Mouse (Mus musculus): ENCODE data around the gene Tmtc2. TPM values are rescaled to one million over a fixed set of nuclear protein-coding genes. Genes with fewer than 3 reads are reported as not detected.
A peak's percentile ranks its signal among the peaks of the same experiment; 100 is the strongest.
"Not testable (repeated sequence)": the region's sequence is repeated elsewhere in the genome, so short reads cannot be mapped to it uniquely, and the experiment has no call there.

Tmtc2 gene
- total RNA-seq, 1 experiment = 0.89 TPM

DNA sequence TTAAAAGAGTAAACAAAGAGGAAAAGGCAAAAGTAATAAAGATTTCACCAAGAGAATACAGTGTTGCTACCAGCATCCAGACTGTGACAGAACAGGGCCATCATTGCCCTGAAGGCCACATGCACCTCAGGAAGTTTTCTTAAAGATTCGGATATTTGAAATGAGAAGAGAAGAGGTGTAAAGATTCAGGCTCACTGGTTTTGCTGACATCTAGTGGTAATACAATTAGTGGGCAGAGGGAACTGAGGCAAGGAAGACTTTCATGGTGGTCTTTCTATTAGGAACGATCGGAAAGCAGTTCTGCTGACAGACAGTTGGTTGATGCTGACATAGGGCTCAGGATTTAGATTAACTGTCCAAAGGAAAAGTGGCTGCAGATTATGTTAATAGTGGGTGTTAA lies 314.2 kb downstream of the Tmtc2 start:
- in situ Hi-C loops (cut with MboI; ENCODE audit: low sequenced_read_pairs in 2 of 2, unreplicated experiment in 2 of 2) = no loop called here
- H3K9me3 ChIP-seq (ENCODE audit: control insufficient read depth, insufficient read depth, low read depth, low read length) = no peaks in the 10 kb centered on the region
- TF ChIP-seq MAFK (IDR thresholded peaks at IDR 0.05; ENCODE audit: insufficient read depth, low read depth, low read length) (no peak), ZNF384 (IDR thresholded peaks at IDR 0.05; ENCODE audit: low read depth, low read length) (no peak), ZC3H11A (IDR thresholded peaks at IDR 0.05; ENCODE audit: borderline replicate concordance, low read depth, low read length) (no peak), HCFC1 (IDR thresholded peaks at IDR 0.05; ENCODE audit: borderline replicate concordance, insufficient read depth, low read length) (no peak), CHD2 (IDR thresholded peaks at IDR 0.05; ENCODE audit: low read depth, low read length) (no peak)
- no peak overlapping the region for H3K27ac ChIP-seq (ENCODE audit: insufficient read depth, low read depth, low read length, poor library complexity, severe bottlenecking)
- no peaks in the 10 kb centered on the region for H3K4me1 ChIP-seq (ENCODE audit: control insufficient read depth in 2 of 2, insufficient read depth in 2 of 2, low read length in 2 of 2, poor library complexity in 1 of 2)
- H3K9ac ChIP-seq (ENCODE audit: insufficient read depth, low read depth, low read length, poor library complexity, severe bottlenecking) = no peak overlapping the region
- no peak overlapping the region for H3K4me3 ChIP-seq (ENCODE audit: insufficient read depth in 1 of 2, low read depth in 1 of 2, low read length in 2 of 2, poor library complexity in 1 of 2, severe bottlenecking in 1 of 2)
- H3K36me3 ChIP-seq (ENCODE audit: control insufficient read depth, insufficient read depth, low read length, poor library complexity, severe bottlenecking) = no peaks in the 10 kb centered on the region
- DNase-seq (ENCODE audit: low read depth, low spot score) = no peak

DNA sequence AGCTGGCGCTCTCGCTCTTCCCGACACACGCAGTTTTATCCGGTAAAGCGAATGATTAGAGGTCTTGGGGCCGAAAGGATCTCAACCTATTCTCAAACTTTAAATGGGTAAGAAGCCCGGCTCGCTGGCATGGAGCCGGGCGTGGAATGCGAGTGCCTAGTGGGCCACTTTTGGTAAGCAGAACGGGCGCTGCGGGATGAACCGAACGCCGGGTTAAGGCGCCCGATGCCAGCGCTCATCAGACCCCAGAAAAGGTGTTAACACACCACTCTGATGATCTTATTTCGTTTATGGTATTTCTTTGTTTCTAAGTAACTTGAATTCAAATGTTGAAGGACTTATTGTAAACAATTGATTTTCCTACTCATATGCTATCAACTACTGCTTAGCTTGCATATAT lies 336.0 kb downstream of the Tmtc2 start:
- H3K27ac ChIP-seq (ENCODE audit: insufficient read depth, low read depth, low read length, poor library complexity, severe bottlenecking); H3K4me1 ChIP-seq (ENCODE audit: control insufficient read depth in 2 of 2, insufficient read depth in 2 of 2, low read length in 2 of 2, poor library complexity in 1 of 2); H3K4me3 ChIP-seq (ENCODE audit: insufficient read depth in 1 of 2, low read depth in 1 of 2, low read length in 2 of 2, poor library complexity in 1 of 2, severe bottlenecking in 1 of 2); H3K36me3 ChIP-seq (ENCODE audit: control insufficient read depth, insufficient read depth, low read length, poor library complexity, severe bottlenecking); H3K9ac ChIP-seq (ENCODE audit: insufficient read depth, low read depth, low read length, poor library complexity, severe bottlenecking); in situ Hi-C loops (cut with MboI; ENCODE audit: low sequenced_read_pairs in 2 of 2, unreplicated experiment in 2 of 2); H3K9me3 ChIP-seq (ENCODE audit: control insufficient read depth, insufficient read depth, low read depth, low read length): not testable (repeated sequence)
- DNase-seq (ENCODE audit: low read depth, low spot score) = peak; percentile 33

DNA sequence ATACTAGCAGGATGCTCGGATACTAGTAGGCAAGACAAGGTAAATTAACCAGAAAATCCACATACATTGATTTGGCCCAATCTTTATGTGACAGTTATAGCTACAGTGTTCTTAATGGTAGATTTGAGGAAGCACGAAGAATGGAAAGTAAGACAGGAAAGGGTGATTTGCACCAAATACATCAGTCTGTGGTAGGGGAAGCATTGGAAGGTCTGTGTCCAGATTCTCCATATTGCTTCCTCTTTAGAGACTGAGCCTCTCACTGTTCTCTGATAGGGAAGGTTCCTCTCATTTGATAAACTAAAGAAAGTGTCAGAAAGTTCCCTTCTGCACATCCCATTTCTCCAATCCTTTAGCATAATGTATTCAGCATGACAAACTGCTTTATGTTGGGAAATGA lies 341.4 kb downstream of the Tmtc2 start:
- Histone ChIP-seq H3K27ac (ENCODE audit: insufficient read depth, low read depth, low read length, poor library complexity, severe bottlenecking) (no peak overlapping the region), H3K4me1 (ENCODE audit: control insufficient read depth in 2 of 2, insufficient read depth in 2 of 2, low read length in 2 of 2, poor library complexity in 1 of 2) (no peaks in the 10 kb centered on the region), H3K9me3 (ENCODE audit: control insufficient read depth, insufficient read depth, low read depth, low read length) (no peaks in the 10 kb centered on the region), H3K4me3 (ENCODE audit: insufficient read depth in 1 of 2, low read depth in 1 of 2, low read length in 2 of 2, poor library complexity in 1 of 2, severe bottlenecking in 1 of 2) (no peak overlapping the region), H3K9ac (ENCODE audit: insufficient read depth, low read depth, low read length, poor library complexity, severe bottlenecking) (no peak overlapping the region), H3K36me3 (ENCODE audit: control insufficient read depth, insufficient read depth, low read length, poor library complexity, severe bottlenecking) (no peaks in the 10 kb centered on the region)
- TF ChIP-seq CHD2 (IDR thresholded peaks at IDR 0.05; ENCODE audit: low read depth, low read length) = no peak
- no peak for TF ChIP-seq ZC3H11A (IDR thresholded peaks at IDR 0.05; ENCODE audit: borderline replicate concordance, low read depth, low read length)
- TF ChIP-seq HCFC1 (IDR thresholded peaks at IDR 0.05; ENCODE audit: borderline replicate concordance, insufficient read depth, low read length) = no peak
- no peak for TF ChIP-seq MAFK (IDR thresholded peaks at IDR 0.05; ENCODE audit: insufficient read depth, low read depth, low read length)
- TF ChIP-seq ZNF384 (IDR thresholded peaks at IDR 0.05; ENCODE audit: low read depth, low read length) = no peak
- DNase-seq (ENCODE audit: low read depth, low spot score) = no peak
- in situ Hi-C loops (cut with MboI; ENCODE audit: low sequenced_read_pairs in 2 of 2, unreplicated experiment in 2 of 2) = no loop called here

DNA sequence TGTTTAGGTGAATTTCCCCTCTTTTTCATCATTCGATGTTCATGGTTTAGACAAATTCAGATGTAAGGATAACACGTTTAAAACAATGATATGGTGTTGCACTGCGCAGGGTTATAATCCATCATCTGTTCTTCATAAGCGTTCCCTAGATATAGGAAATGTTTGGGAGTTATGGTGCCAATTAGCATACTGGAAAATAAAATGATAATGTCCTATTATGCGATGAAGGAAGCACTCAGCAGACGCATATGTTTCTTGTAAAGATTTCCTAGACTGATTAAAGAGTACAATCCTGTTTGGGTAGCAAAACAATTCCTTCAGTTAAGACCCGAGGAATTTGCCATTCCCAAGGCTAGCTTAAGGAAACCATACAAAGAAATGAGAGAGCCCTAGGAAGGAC lies 343.8 kb downstream of the Tmtc2 start:
- H3K9me3 ChIP-seq (ENCODE audit: control insufficient read depth, insufficient read depth, low read depth, low read length) = no peaks in the 10 kb centered on the region
- H3K9ac ChIP-seq (ENCODE audit: insufficient read depth, low read depth, low read length, poor library complexity, severe bottlenecking) = no peak overlapping the region
- H3K36me3 ChIP-seq (ENCODE audit: control insufficient read depth, insufficient read depth, low read length, poor library complexity, severe bottlenecking) = no peaks in the 10 kb centered on the region
- in situ Hi-C loops (cut with MboI; ENCODE audit: low sequenced_read_pairs in 2 of 2, unreplicated experiment in 2 of 2) = no loop called here
- no peak overlapping the region for H3K27ac ChIP-seq (ENCODE audit: insufficient read depth, low read depth, low read length, poor library complexity, severe bottlenecking)
- no peaks in the 10 kb centered on the region for H3K4me1 ChIP-seq (ENCODE audit: control insufficient read depth in 2 of 2, insufficient read depth in 2 of 2, low read length in 2 of 2, poor library complexity in 1 of 2)
- H3K4me3 ChIP-seq (ENCODE audit: insufficient read depth in 1 of 2, low read depth in 1 of 2, low read length in 2 of 2, poor library complexity in 1 of 2, severe bottlenecking in 1 of 2) = no peak overlapping the region
- no peak for TF ChIP-seq ZC3H11A (IDR thresholded peaks at IDR 0.05; ENCODE audit: borderline replicate concordance, low read depth, low read length)
- TF ChIP-seq CHD2 (IDR thresholded peaks at IDR 0.05; ENCODE audit: low read depth, low read length) = no peak
- TF ChIP-seq MAFK (IDR thresholded peaks at IDR 0.05; ENCODE audit: insufficient read depth, low read depth, low read length) = no peak
- no peak for TF ChIP-seq ZNF384 (IDR thresholded peaks at IDR 0.05; ENCODE audit: low read depth, low read length)
- no peak for TF ChIP-seq HCFC1 (IDR thresholded peaks at IDR 0.05; ENCODE audit: borderline replicate concordance, insufficient read depth, low read length)
- DNase-seq (ENCODE audit: low read depth, low spot score) = no peak

DNA sequence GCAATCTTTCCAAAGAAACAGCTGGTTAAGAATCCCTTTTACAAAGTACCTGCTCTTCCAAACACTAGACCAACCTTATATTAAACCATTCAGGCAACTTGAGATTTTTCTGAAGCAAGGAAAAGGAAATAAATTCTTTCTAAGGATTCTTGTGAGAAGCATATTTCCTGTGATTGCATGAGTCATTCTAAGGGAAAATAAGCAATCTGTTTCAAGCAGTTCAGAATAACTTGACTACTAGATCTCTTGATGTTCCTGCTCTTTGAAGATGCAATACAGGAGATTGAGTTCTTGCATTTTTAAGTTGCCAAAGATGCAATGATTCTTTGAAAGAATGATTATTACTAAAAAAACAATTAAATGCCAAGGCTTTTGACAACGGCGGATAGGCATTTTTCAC lies 345.6 kb downstream of the Tmtc2 start:
- in situ Hi-C loops (cut with MboI; ENCODE audit: low sequenced_read_pairs in 2 of 2, unreplicated experiment in 2 of 2) = no loop called here
- Histone ChIP-seq H3K9ac (ENCODE audit: insufficient read depth, low read depth, low read length, poor library complexity, severe bottlenecking) (no peak overlapping the region), H3K9me3 (ENCODE audit: control insufficient read depth, insufficient read depth, low read depth, low read length) (no peaks in the 10 kb centered on the region), H3K4me1 (ENCODE audit: control insufficient read depth in 2 of 2, insufficient read depth in 2 of 2, low read length in 2 of 2, poor library complexity in 1 of 2) (no peaks in the 10 kb centered on the region), H3K36me3 (ENCODE audit: control insufficient read depth, insufficient read depth, low read length, poor library complexity, severe bottlenecking) (no peaks in the 10 kb centered on the region), H3K27ac (ENCODE audit: insufficient read depth, low read depth, low read length, poor library complexity, severe bottlenecking) (no peak overlapping the region), H3K4me3 (ENCODE audit: insufficient read depth in 1 of 2, low read depth in 1 of 2, low read length in 2 of 2, poor library complexity in 1 of 2, severe bottlenecking in 1 of 2) (no peak overlapping the region)
- DNase-seq (ENCODE audit: low read depth, low spot score) = no peak
- no peak for TF ChIP-seq HCFC1 (IDR thresholded peaks at IDR 0.05; ENCODE audit: borderline replicate concordance, insufficient read depth, low read length)
- no peak for TF ChIP-seq CHD2 (IDR thresholded peaks at IDR 0.05; ENCODE audit: low read depth, low read length)
- TF ChIP-seq ZC3H11A (IDR thresholded peaks at IDR 0.05; ENCODE audit: borderline replicate concordance, low read depth, low read length) = no peak
- no peak for TF ChIP-seq ZNF384 (IDR thresholded peaks at IDR 0.05; ENCODE audit: low read depth, low read length)

All from ES-E14 (cell line).